Mouse (Mus musculus) E14TG2a.4 (cell line): ENCODE measurements at regions not wholly inside any gene's neighbourhood (a gene's known extent, or its start where the extent isn't known, plus 50 kb on each side); places are given as distances from the start of the nearest gene placed in this dataset.

Experiments
- CTCF ChIP-seq: conservative IDR thresholded peaks from 2 replicates; pipeline ENCODE4 v1.5.1; 2014; ENCODE audit warnings: low read length
- NANOG ChIP-seq: IDR thresholded peaks from 2 replicates; pipeline ENCODE4 v1.6.1; 2014; ENCODE audit warnings: borderline replicate concordance, low read length, mixed read lengths
- POU5F1 ChIP-seq: IDR thresholded peaks from 2 replicates; pipeline ENCODE4 v1.6.1; 2014; ENCODE audit warnings: low read length, borderline replicate concordance

- TF ChIP-seq CTCF (no peak), NANOG (no peak), POU5F1 (no peak)
These were observed 74.2 kb upstream of the Peli1 start for GRCm38 (mm10) chr11:21016791-21017329.
